Mouse (Mus musculus): ENCODE data around the gene Pcgf6. TPM values are rescaled to one million over a fixed set of nuclear protein-coding genes. Genes with fewer than 3 reads are reported as not detected.

Pcgf6 gene
- total RNA-seq, 2 experiments from 2014 or later = 11.3 to 21.3 TPM

- ATAC-seq (replicated peaks; ENCODE audit: poor library complexity, severe bottlenecking) = no peak
These were observed 18.9 kb downstream of the Pcgf6 start for GRCm38 (mm10) chr19:47031770-47032169.

GRCm38 (mm10) chr19:47029796-47030195 lies 20.9 kb downstream of the Pcgf6 start:
- ATAC-seq (replicated peaks; ENCODE audit: poor library complexity, severe bottlenecking) = no peak

GRCm38 (mm10) chr19:47026513-47026912 lies 24.2 kb downstream of the Pcgf6 start:
- ATAC-seq (replicated peaks; ENCODE audit: poor library complexity, severe bottlenecking) = no peak

GRCm38 (mm10) chr19:47024954-47025353 lies 25.8 kb downstream of the Pcgf6 start:
- ATAC-seq (replicated peaks; ENCODE audit: poor library complexity, severe bottlenecking) = no peak

GRCm38 (mm10) chr19:47023546-47023945 lies 27.2 kb downstream of the Pcgf6 start:
- no peak for ATAC-seq (replicated peaks; ENCODE audit: poor library complexity, severe bottlenecking)

- no peak for ATAC-seq (replicated peaks; ENCODE audit: poor library complexity, severe bottlenecking)
These were observed 28.0 kb downstream of the Pcgf6 start for GRCm38 (mm10) chr19:47022709-47023108.

GRCm38 (mm10) chr19:47019326-47019725 lies 31.4 kb downstream of the Pcgf6 start:
- no peak for ATAC-seq (replicated peaks; ENCODE audit: poor library complexity, severe bottlenecking)

GRCm38 (mm10) chr19:47018330-47018729 lies 32.4 kb downstream of the Pcgf6 start:
- ATAC-seq (replicated peaks; ENCODE audit: poor library complexity, severe bottlenecking) = no peak

GRCm38 (mm10) chr19:47017831-47018230 lies 32.9 kb downstream of the Pcgf6 start:
- ATAC-seq (replicated peaks; ENCODE audit: poor library complexity, severe bottlenecking) = no peak

GRCm38 (mm10) chr19:47016487-47016886 lies 34.2 kb downstream of the Pcgf6 start:
- peak; percentile 78 for ATAC-seq (replicated peaks; ENCODE audit: poor library complexity, severe bottlenecking)

GRCm38 (mm10) chr19:47015965-47016364 lies 34.7 kb downstream of the Pcgf6 start:
- no peak for ATAC-seq (replicated peaks; ENCODE audit: poor library complexity, severe bottlenecking)

GRCm38 (mm10) chr19:47015396-47015795 lies 35.3 kb downstream of the Pcgf6 start:
- ATAC-seq (replicated peaks; ENCODE audit: poor library complexity, severe bottlenecking) = no peak

- peak; percentile 41; the same call in 1 of the 2 replicates for ATAC-seq (replicated peaks; ENCODE audit: poor library complexity, severe bottlenecking)
These were observed 36.0 kb downstream of the Pcgf6 start, which contains the start of the genes Ina and Nt5c2 for GRCm38 (mm10) chr19:47014447-47015381. Gene Ina (plus strand): TSS chr19:47014698. Gene Nt5c2 (minus strand): TSS chr19:47015153.

GRCm38 (mm10) chr19:47014159-47014446 lies 36.6 kb downstream of the Pcgf6 start:
- no peak for ATAC-seq (replicated peaks; ENCODE audit: poor library complexity, severe bottlenecking)

- ATAC-seq (replicated peaks; ENCODE audit: poor library complexity, severe bottlenecking) = no peak
These were observed 37.2 kb downstream of the Pcgf6 start for GRCm38 (mm10) chr19:47013340-47014158.

- ATAC-seq (replicated peaks; ENCODE audit: poor library complexity, severe bottlenecking) = no peak
These were observed 38.1 kb downstream of the Pcgf6 start for GRCm38 (mm10) chr19:47012521-47013130.

GRCm38 (mm10) chr19:47009943-47010342 lies 40.8 kb downstream of the Pcgf6 start:
- ATAC-seq (replicated peaks; ENCODE audit: poor library complexity, severe bottlenecking) = no peak

- ATAC-seq (replicated peaks; ENCODE audit: poor library complexity, severe bottlenecking) = peak; percentile 44
These were observed 41.3 kb downstream of the Pcgf6 start for GRCm38 (mm10) chr19:47009420-47009819.

GRCm38 (mm10) chr19:47006321-47006720 lies 44.4 kb downstream of the Pcgf6 start:
- peak; percentile 50; the same call in 1 of the 2 replicates for ATAC-seq (replicated peaks; ENCODE audit: poor library complexity, severe bottlenecking)

GRCm38 (mm10) chr19:47005873-47006272 lies 44.8 kb downstream of the Pcgf6 start:
- no peak for ATAC-seq (replicated peaks; ENCODE audit: poor library complexity, severe bottlenecking)
